Mouse (Mus musculus): Measurements from ENCODE around the gene Olfm1. TPM values are rescaled to one million over a fixed set of nuclear protein-coding genes. Genes with fewer than 3 reads are reported as not detected.

Gene Olfm1
- total and polyA plus RNA-seq, 3 experiments = 0.20 to 1.3 (median 0.34) TPM

DNA sequence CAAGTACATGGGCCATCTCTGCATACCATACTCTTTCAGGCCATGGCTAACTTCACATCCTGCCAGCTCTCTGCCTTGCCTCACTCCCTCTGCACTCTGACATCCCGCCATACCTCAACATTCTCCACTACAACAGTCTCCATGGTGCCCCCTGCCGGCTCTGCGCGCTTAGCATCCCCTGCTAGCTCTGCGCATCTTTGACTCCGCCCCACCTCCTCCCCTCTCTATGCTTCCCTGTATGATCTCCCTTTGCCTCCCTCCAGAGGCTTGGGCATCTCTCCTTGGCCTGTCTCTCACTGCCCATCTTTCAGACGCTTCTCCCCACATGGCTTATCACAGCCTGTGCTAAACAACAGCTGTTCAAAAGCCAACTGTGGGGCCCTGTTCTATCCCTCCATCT, 85.4 kb downstream of the Olfm1 start:
- H3K27ac ChIP-seq (ENCODE audit: insufficient read depth, low read depth) = no peak overlapping the region
- H3K4me2 ChIP-seq (ENCODE audit: insufficient read depth, low read depth, poor library complexity, severe bottlenecking) = no peak overlapping the region
- dilution Hi-C loops (cut with MboI; ENCODE audit: extremely low pct_ligation_motif_present, extremely low pct_unique_long_range_greater_than_20kb, low sequenced_read_pairs) (no loop called here), in situ Hi-C loops (cut with MboI; ENCODE audit: low pct_ligation_motif_present, low pct_unique_long_range_greater_than_20kb, low sequenced_read_pairs) (no loop called here)
- H3K9me3 ChIP-seq (replicated peaks; ENCODE audit: low read length) = no peaks in the 10 kb centered on the region
- no peaks in the 10 kb centered on the region for H3K27me3 ChIP-seq (replicated peaks)
- peaks cover 0 to 6% of the 10 kb centered on the region in 2 experiments for H3K36me3 ChIP-seq (replicated peaks in 1 of 2; ENCODE audit: control insufficient read depth in 1 of 2, insufficient read depth in 1 of 2, low read length in 1 of 2)
- DNase-seq (ENCODE audit: extremely low read depth) = peak; percentile 61
- TF ChIP-seq CTCF (conservative IDR thresholded peaks at IDR 0.05 in 1 of 2, IDR thresholded peaks at IDR 0.05 in 1 of 2; ENCODE audit: low read depth in 2 of 2, low read length in 2 of 2) = peak; percentile 18 to 77; a peak in 2 of 4 replicates
- peak; percentile 44 for TF ChIP-seq NRF1 (IDR thresholded peaks at IDR 0.05; ENCODE audit: low read depth, low read length)
- TF ChIP-seq BHLHE40 (IDR thresholded peaks at IDR 0.05; ENCODE audit: low read depth, low read length) = no peak
- TF ChIP-seq RAD21 (IDR thresholded peaks at IDR 0.05; ENCODE audit: low read depth, low read length) = peak; percentile 48
- TF ChIP-seq EP300 (IDR thresholded peaks at IDR 0.05; ENCODE audit: low read length) = no peak
- TF ChIP-seq SMC3 (IDR thresholded peaks at IDR 0.05; ENCODE audit: low read depth, low read length) = peak; percentile 75
- no peak for TF ChIP-seq MAZ (IDR thresholded peaks at IDR 0.05; ENCODE audit: low read depth, low read length)
- no peaks in the 10 kb centered on the region; a peak in 1 of 4 replicates for H3K4me1 ChIP-seq (ENCODE audit: control insufficient read depth in 1 of 2, insufficient read depth in 2 of 2)
- no peak overlapping the region for H3K9ac ChIP-seq (ENCODE audit: insufficient read depth, low read depth)
- H3K4me3 ChIP-seq (replicated peaks in 1 of 3; ENCODE audit: low read depth in 2 of 3, low read length in 2 of 3, poor library complexity in 1 of 3) = no peak overlapping the region
- H3K79me2 ChIP-seq (replicated peaks; ENCODE audit: control insufficient read depth, extremely low read depth, insufficient read depth, poor library complexity, severe bottlenecking) = no peaks in the 10 kb centered on the region

DNA sequence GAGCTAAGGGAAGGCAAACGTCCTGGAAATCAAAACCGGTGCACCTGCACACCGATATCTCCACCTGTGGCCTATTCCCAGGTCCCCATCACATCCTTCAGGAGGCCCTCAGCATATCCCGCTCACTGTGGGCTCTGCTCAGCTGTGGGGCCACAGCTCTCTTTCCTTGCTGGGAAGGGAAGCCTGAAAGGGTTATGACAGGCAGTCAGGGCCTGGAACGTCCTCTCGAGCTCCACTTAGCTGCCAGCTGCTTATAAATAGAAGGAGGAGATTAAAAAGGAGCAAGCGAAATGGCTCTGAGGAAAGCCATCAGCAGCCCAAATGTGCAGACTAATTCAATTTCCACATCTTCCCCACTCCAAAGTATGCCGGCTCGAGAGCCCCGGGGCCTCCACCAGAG, 86.1 kb downstream of the Olfm1 start:
- Histone ChIP-seq H3K36me3 (replicated peaks in 1 of 2; ENCODE audit: control insufficient read depth in 1 of 2, insufficient read depth in 1 of 2, low read length in 1 of 2) (peaks cover 0 to 3% of the 10 kb centered on the region in 2 experiments), H3K4me1 (ENCODE audit: control insufficient read depth in 1 of 2, insufficient read depth in 2 of 2) (no peaks in the 10 kb centered on the region; a peak in 1 of 4 replicates), H3K9me3 (replicated peaks; ENCODE audit: low read length) (no peaks in the 10 kb centered on the region), H3K4me2 (ENCODE audit: insufficient read depth, low read depth, poor library complexity, severe bottlenecking) (no peak overlapping the region), H3K9ac (ENCODE audit: insufficient read depth, low read depth) (no peak overlapping the region), H3K27me3 (replicated peaks) (no peaks in the 10 kb centered on the region), H3K4me3 (replicated peaks in 1 of 3; ENCODE audit: low read depth in 2 of 3, low read length in 2 of 3, poor library complexity in 1 of 3) (no peak overlapping the region), H3K79me2 (replicated peaks; ENCODE audit: control insufficient read depth, extremely low read depth, insufficient read depth, poor library complexity, severe bottlenecking) (no peaks in the 10 kb centered on the region), H3K27ac (ENCODE audit: insufficient read depth, low read depth) (no peak overlapping the region)
- in situ Hi-C loops (cut with MboI; ENCODE audit: low pct_ligation_motif_present, low pct_unique_long_range_greater_than_20kb, low sequenced_read_pairs) = no loop called here
- dilution Hi-C loops (cut with MboI; ENCODE audit: extremely low pct_ligation_motif_present, extremely low pct_unique_long_range_greater_than_20kb, low sequenced_read_pairs) = no loop called here
- no peak for TF ChIP-seq UBTF (IDR thresholded peaks at IDR 0.05; ENCODE audit: low read depth, low read length)
- no peak for TF ChIP-seq POLR2A (IDR thresholded peaks at IDR 0.05; ENCODE audit: low read depth, low read length)
- no peak for TF ChIP-seq NRF1 (IDR thresholded peaks at IDR 0.05; ENCODE audit: low read depth, low read length)
- TF ChIP-seq KAT2A (IDR thresholded peaks at IDR 0.05; ENCODE audit: insufficient replicate concordance, low read length) = no peak
- DNase-seq (ENCODE audit: extremely low read depth) = no peak

Other genes starting within 250 kb of the Olfm1 start
- not detected in 2 replicates for gene Fcnb, start 108.1 kb upstream of the Olfm1 start, total RNA-seq (2012; rRNA removed)
- gene Fcnb, start 108.1 kb upstream of the Olfm1 start, total RNA-seq (2014; rRNA removed) = not detected in 2 replicates
- gene Fcnb, start 108.1 kb upstream of the Olfm1 start, polyA plus RNA-seq (2012; ENCODE audit: insufficient read length, low read depth) = not detected in 2 replicates